Mouse (Mus musculus) layer of hippocampus, postnatal 14 days (tissue): ENCODE measurements around the gene Stk19. TPM values are rescaled to one million over a fixed set of nuclear protein-coding genes. Genes with fewer than 3 reads are reported as not detected.

ENCODE experiments used
- DNase-seq, 2 experiments: peaks; one replicate each; pipeline ENCODE4 v3.0.0; 2021 to 2022; ENCODE audit warnings: low spot score in 2 of 2, mixed read lengths in 1 of 2
- long read RNA-seq, 2 experiments: library from polyadenylated mRNA; stranded (forward); transcript quantifications; one replicate each; pipeline ENCODE4 v2.0.0; 2021
- total RNA-seq, 2 experiments: library from RNA; stranded (reverse); gene quantifications; 2 replicates each; pipeline ENCODE4 v1.2.3; 2021

The Stk19 gene
- total RNA-seq, result 10 to 100 TPM; 59.6 to 62.9 TPM
- long read RNA-seq, experiment 1, transcript Stk19-201 (7 exons, 1,120 nt), result major isoform, 13 of 33 reads
- long read RNA-seq, experiment 1, partial matches to known transcripts, result 17 of 33 reads
- long read RNA-seq, experiment 1, other reads (novel, unspliced or antisense), result 1 of 33 reads
- long read RNA-seq, experiment 2, transcript Stk19-201 (7 exons, 1,120 nt), result major isoform, 15 of 46 reads
- long read RNA-seq, experiment 2, partial matches to known transcripts, result 28 of 46 reads
- long read RNA-seq, experiment 2, other reads (novel, unspliced or antisense), result 2 of 46 reads

DNA sequence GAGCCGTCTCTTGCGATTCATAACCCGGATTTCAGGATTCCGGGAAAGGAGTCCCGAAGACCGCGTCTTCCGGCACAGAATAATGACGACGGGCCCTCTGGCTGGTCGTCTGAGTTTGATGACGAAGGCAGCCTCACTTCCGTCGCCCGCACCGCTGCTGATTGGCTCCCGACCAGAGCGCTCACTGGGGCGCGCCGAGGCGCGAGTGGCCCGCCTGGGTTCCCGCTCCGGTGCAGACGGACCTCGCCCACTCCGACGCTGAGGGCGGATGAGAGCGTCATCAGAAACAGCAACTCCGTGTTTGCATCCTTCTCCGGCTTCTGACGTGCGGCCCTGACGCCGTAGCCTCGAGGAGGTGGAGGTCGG, at the start of gene Stk19, which contains the start of gene Dxo:
Gene Stk19 (minus strand): TSS at position 90 of the 366 bp plus-strand sequence.
Gene Dxo (plus strand): TSS at position 164 of the 366 bp plus-strand sequence.
- peak; percentile 98 for DNase-seq

DNA sequence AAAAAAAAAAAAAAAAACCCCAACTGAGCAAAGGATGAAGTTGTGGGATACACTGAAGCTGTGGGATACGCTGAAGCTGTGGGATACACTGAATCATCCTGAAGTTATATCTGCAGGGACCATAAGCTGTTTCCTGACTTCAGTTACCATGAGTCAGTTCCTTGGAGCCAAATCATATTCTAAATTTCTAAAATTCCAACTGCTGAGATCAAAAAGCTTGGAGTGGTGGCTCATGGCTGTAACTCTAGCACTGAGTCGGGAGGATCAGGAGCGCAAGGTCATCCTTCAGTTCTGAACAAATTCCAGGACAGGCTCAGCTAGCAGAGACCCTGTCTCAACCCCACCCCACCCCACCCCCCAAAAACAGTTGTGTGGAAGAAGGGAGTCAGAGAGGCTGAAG, 48.9 kb upstream of the Stk19 start:
- DNase-seq, result no peak

DNA sequence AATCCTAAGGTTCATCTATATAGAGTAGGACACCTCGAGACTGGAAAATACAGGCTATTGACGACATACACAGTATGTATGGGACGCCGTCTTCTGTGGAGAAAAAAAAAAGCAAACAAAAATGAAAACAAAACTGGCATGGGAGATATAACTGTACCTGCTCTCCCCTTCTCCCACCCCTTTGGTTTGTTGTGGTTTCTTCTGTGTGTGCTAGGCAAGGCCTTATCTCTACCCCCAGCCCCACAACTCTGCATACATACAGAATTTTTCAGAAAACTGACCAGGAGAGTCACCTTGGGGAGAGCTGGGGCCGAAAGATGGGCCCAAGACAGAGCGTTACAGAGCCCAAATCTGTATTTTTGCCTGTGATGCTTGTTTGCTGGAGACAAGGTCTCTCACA, 48.0 kb upstream of the Stk19 start:
- no peak for DNase-seq

DNA sequence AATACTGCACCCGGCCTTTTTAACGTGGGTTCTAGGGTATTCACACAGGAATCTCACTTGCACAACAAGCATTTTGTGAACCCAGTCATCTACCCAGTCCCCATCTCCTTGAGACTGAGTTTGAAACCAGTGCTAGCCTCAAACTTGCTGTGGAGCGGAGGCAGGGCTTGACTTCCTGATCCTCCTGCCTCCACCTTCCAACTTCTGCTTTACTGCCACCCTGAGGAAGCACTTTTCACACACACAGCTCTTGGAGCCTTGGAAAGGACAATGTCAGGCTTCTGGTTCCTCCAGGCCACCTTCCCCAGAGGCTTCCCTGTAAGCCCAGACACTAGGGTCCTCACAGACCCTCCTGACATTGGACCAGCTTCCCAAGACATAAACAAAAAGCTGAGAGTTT, 46.6 kb upstream of the Stk19 start:
- DNase-seq, result no peak

DNA sequence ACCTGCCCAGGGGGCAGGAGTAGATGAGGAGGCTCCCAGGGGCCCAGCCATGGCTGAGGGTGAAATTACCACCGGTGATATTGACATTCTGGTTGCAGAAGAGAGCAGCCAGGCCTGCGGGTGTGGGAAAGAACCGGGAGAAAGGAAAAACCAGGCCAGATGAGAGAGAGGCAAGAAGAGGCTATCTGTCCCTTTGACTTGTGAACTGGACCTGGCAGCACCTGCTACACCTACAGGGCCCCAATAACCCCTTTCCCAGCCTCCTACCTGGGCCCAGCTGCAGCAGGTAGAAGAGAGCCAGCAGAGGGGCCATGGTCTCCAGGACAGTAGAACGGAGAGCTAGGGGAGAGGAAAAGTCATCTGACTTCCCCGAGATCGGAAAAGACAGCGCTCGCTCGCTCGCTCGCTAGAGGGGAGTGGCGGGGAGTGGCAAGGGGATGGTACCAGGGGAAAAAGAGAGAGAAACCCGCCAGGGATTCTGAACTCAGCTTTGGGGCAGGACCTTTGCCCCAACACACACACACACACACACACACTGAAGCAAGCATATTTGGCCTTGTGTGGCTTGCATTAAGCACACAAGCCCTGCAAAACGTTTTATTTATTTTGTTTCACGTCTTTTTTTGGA, 45.1 kb upstream of the Stk19 start, which contains the start of gene Gm20547:
Gene Gm20547 (minus strand): TSS at position 360 of the 628 bp plus-strand sequence.
- DNase-seq, result no peak

GRCm38 (mm10) chr17:34881166-34881565, 44.4 kb upstream of the Stk19 start:
- no peak for DNase-seq

GRCm38 (mm10) chr17:34879336-34879879, 42.7 kb upstream of the Stk19 start, which contains the start of gene Zbtb12:
TSS of gene Zbtb12 (plus strand) at chr17:34879483.
- DNase-seq, result no peak

GRCm38 (mm10) chr17:34874321-34874720, 37.6 kb upstream of the Stk19 start:
- DNase-seq, result no peak

DNA sequence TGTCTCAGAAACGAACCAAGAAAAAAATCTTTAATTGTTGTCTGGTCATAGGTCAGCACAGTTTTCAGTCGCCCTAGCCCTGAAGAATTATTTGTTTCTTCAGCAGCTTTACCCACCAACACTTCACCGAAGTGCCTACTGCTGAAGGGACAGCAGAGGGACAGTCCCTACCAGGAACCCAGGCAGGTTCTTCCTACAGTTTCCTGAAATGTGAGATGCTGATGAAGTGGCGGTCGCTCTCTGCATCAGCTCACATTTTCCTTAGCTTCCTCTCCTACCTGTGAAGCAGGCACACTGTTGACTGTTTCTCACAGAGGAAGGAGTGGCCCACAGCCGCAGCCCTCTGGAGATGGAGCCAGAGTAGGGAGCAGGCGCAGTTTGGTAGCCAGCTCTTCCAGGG, 29.2 kb upstream of the Stk19 start:
- DNase-seq, result no peak

GRCm38 (mm10) chr17:34862416-34863081, 25.8 kb upstream of the Stk19 start, which contains the start of gene Cfb:
TSS of gene Cfb (minus strand) at chr17:34862518.
- no peak for DNase-seq

GRCm38 (mm10) chr17:34861704-34862415, 25.1 kb upstream of the Stk19 start:
- no peak for DNase-seq

DNA sequence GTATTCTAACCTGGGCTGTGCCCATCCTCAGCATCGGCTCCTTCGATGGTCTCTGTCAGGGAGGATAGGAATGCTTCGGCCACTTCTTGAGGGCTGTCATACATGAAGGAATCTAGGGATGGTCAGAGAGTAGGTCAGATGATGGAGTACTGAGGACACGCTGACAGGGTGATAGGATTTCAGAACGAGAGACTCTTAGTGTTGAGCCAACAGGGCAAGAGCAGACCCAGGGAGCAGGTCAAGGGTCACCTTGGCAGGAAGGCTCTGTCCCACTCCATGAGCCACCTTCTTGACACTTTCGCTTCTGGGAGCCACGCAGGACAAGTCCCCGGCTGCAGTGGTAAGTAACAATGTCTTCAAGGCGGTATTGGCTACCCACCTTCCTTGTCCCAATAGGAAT, 23.8 kb upstream of the Stk19 start:
- no peak for DNase-seq

- DNase-seq, result no peak
Observed at GRCm38 (mm10) chr17:34858670-34859069, 21.9 kb upstream of the Stk19 start.

DNA sequence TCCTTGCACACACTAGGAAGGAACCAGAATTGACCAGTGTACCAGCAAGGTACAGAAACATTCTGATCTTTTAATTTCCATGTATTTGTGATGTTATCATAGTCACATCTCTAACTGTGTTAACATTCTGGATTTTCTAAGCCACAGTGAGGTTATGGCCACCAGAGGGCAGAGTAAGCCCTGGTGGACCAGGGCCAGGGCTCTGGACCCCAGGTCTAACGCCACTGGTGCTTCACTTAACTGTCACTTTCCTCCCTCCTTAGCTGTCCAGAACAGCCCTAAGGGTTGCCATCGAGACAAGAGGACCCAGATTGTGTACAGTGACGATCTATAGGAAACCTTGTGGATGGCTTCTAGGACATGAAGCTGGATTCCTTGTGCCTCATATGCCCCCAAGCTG, 19.1 kb upstream of the Stk19 start:
- DNase-seq, result peak; percentile 28 to 37

DNA sequence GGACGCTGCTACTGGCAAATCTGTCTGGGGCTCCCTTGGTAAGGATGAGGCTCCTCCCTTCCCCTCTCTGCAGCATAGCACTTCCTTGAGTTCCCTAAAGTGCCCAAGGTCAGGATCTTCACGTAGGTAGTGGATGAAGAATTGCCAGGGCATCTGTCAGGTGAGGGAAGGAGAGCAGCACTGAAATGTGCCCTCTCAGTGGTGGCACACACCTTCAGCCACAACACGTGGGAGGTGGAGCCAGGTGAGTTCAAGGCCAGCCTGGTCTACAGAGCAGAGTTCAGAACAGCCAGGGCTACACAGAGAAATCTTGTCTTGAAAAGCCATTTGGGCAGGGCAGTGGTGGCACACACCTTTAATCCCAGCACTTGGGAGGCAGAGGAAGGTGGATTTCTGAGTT, 18.0 kb upstream of the Stk19 start:
- DNase-seq, result no peak

GRCm38 (mm10) chr17:34853511-34853910, 16.8 kb upstream of the Stk19 start:
- DNase-seq, result no peak

- no peak for DNase-seq
Observed at GRCm38 (mm10) chr17:34850517-34851125, 13.9 kb upstream of the Stk19 start.

GRCm38 (mm10) chr17:34849722-34850516, 13.2 kb upstream of the Stk19 start, which contains the start of the genes Skiv2l and Nelfe:
TSS of gene Skiv2l (minus strand) at chr17:34850210.
TSS of gene Nelfe (plus strand) at chr17:34850391.
- peak; percentile 96 to 98 for DNase-seq

- DNase-seq, result no peak
Observed at GRCm38 (mm10) chr17:34847615-34848014, 10.9 kb upstream of the Stk19 start.

GRCm38 (mm10) chr17:34847192-34847591, 10.4 kb upstream of the Stk19 start:
- DNase-seq, result no peak
